Mouse (Mus musculus): Measurements from ENCODE around the gene Ubxn10. TPM values are rescaled to one million over a fixed set of nuclear protein-coding genes. Genes with fewer than 3 reads are reported as not detected.

Ubxn10 gene
- polyA plus RNA-seq, 1 experiment from 2014 or later = 0.68 TPM

DNA sequence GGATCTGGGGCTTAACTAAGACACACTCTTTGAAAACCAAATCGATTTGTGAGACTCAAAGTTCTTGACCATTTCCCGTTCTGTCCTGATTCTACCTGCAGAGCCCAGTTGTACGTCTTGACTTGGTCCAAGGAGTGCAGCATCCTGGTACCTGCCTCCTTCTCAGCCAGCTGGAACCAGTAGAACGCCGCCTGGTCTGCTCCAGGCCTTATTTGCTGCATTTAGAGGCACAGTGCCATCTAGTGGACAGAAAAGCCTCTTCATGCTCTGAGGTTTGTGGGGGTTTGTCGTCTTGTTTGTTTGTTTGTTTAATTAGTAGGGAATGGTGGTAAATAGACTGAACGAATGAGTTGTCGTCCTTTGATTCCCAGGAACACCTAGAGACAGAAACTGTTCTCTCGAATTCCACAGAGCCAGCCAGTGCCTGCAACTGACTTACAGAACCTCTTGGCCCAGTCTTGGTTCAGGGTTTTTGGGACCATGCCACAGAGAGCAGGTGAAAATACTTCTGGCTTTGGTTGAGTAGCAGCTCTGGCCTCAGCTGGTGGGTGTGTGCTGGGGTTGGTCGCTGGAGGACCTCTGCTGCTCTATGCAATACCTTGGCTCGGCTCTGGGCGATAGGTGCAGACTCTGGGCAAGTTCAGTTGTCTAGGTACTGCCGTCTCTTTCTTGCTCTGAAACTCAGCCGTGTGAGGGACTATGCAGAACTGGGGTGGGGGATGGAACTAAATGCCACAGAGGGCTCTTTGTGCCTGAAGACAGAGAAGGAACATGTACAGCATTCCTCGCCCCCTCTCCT lies 36.6 kb downstream of the Ubxn10 start:
- 25% methylated on average over 15 of the region's 15 CpGs for WGBS
- no peak overlapping the region for H3K27ac ChIP-seq (replicated peaks)
- no peak overlapping the region for H3K4me2 ChIP-seq
- no peak overlapping the region for H3K9ac ChIP-seq
- no peak overlapping the region for H3K4me3 ChIP-seq
- no peaks in the 10 kb centered on the region for H3K36me3 ChIP-seq
- ATAC-seq (ENCODE audit: extremely low read depth, insufficient number of reproducible peaks, low FRiP score, low TSS enrichment) = no peak
- H3K4me1 ChIP-seq = no peaks in the 10 kb centered on the region
- H3K27me3 ChIP-seq (replicated peaks) = peaks cover 49% of the 10 kb centered on the region
- no peaks in the 10 kb centered on the region for H3K9me3 ChIP-seq

DNA sequence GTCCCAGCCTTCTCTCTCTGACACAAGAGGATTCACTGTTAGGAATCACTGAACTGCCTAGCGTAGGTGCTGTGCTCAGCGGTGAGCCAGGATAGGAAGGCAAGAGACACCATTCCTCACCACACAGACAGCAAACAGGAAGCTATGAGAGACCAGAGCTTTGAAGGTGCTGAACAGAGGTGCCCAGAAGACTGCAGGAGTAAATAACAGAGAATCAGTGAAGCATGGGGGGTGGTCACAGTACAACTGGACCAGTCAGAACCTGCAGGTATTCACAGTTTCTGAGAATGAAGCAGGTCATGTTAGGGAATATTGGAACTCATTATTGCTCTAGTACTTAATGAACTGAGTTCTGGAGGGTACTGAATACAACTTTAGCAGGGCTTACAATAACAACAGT lies 38.7 kb downstream of the Ubxn10 start:
- Histone ChIP-seq H3K4me3 (no peak overlapping the region), H3K9ac (no peak overlapping the region), H3K4me2 (no peak overlapping the region), H3K9me3 (no peaks in the 10 kb centered on the region), H3K27me3 (replicated peaks) (peaks cover 64% of the 10 kb centered on the region), H3K36me3 (no peaks in the 10 kb centered on the region), H3K27ac (replicated peaks) (no peak overlapping the region), H3K4me1 (0 out of 2 replicates have a peak, but pooled peaks cover 4% of the 10 kb centered on the region)
- no peak for ATAC-seq (ENCODE audit: extremely low read depth, insufficient number of reproducible peaks, low FRiP score, low TSS enrichment)
- WGBS = 46% methylated on average over 2 of the region's 2 CpGs

DNA sequence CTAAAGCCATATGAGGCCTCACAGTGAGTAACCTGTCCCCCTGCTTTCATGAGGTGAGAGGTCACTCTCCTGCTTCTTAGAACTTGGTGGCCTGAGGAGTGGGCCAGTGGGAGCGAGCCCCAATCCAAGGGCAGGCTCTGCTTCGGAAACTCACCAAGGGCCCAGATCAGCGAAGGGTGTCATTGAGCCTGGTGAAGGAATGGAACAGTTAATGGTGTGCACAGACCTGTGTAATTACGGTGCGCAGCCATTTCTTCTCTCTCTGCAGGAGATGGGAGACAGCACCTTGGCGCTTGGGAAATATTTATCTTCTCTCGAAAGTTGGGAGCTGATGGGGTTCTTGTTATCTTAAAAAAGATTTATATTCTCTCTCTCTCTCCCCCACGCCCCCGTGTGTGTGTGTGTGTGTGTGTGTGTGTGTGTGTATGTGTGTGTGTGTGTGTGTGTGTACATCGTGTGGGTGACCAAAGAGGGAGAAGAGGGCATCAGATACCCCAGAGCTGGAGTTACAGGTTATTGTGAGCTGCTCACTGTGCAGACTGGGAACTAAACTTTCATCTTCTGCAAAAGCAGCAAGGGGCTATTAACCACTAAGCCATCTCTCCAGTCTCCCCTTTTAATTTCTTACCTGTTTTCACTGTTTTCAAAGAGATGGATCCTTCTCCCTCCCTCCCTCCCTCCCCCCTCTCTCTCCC lies 39.7 kb downstream of the Ubxn10 start:
- Histone ChIP-seq H3K27me3 (replicated peaks) (peaks cover 66% of the 10 kb centered on the region), H3K36me3 (no peaks in the 10 kb centered on the region), H3K9ac (no peak overlapping the region), H3K4me3 (no peak overlapping the region), H3K4me1 (0 out of 2 replicates have a peak, but pooled peaks cover 6% of the 10 kb centered on the region), H3K27ac (replicated peaks) (no peak overlapping the region), H3K9me3 (no peaks in the 10 kb centered on the region), H3K4me2 (no peak overlapping the region)
- ATAC-seq (ENCODE audit: extremely low read depth, insufficient number of reproducible peaks, low FRiP score, low TSS enrichment) = no peak
- 59% methylated on average over 7 of the region's 10 CpGs for WGBS

DNA sequence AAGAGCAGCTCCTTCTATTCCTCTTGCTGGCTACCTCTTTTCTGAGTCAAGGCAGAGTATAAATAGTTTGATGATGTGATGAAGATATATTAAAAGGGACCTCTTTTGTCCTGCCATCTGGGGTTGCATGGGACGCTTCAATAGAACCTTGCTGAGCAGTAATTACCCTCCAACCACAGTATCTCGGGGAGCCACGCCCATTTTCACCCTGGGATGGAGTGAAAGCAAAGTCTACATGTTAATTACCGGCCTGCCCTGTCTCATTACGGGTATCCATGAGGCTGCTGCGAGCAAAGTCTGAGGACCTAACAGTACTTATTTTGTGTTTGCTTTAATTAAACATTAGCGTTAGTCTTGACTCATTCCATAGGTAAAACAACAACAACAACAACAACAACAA lies 40.2 kb downstream of the Ubxn10 start:
- Histone ChIP-seq H3K9me3 (no peaks in the 10 kb centered on the region), H3K27me3 (replicated peaks) (peaks cover 69% of the 10 kb centered on the region), H3K9ac (no peak overlapping the region), H3K4me2 (no peak overlapping the region), H3K4me1 (0 out of 2 replicates have a peak, but pooled peaks cover 6% of the 10 kb centered on the region), H3K36me3 (no peaks in the 10 kb centered on the region), H3K4me3 (no peak overlapping the region), H3K27ac (replicated peaks) (no peak overlapping the region)
- no peak for ATAC-seq (ENCODE audit: extremely low read depth, insufficient number of reproducible peaks, low FRiP score, low TSS enrichment)
- WGBS = 40% methylated on average over 7 of the region's 7 CpGs

DNA sequence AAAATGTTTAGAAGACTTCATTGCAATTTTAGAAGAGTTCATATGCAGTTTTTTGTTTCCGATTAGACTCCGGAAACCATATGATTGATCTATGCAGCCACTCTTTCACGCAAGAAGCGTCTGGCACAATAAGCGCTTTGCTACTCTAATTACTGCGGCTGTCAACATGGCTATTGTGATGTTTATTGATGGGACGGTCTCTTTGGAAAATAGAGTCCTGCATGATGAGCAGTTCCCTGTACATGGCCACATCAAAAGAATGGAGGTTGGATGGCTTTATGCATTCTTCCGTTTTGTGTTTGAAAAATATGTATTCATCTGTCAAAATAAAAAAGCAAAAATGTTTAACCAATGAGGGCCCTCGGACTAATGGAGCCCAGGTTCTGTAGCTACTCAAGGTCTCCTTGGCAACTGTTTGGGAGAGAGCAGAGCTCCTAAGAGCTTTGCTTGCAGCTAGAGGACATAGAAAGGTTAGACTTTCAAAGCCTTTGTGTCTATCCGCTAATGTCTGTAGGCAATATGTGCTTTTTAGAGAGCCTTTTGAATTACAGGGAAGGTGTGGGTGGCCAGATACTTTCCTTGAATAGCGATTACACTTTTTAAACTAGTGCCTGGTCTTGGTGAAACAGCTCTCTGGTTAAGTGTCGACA lies 43.8 kb downstream of the Ubxn10 start:
- Histone ChIP-seq H3K27me3 (replicated peaks) (peaks cover 91% of the 10 kb centered on the region), H3K36me3 (no peaks in the 10 kb centered on the region), H3K4me1 (0 out of 2 replicates have a peak, but pooled peaks cover 6% of the 10 kb centered on the region), H3K4me3 (no peak overlapping the region), H3K9me3 (no peaks in the 10 kb centered on the region), H3K4me2 (no peak overlapping the region), H3K27ac (replicated peaks) (no peak overlapping the region), H3K9ac (no peak overlapping the region)
- 65% methylated on average over 12 of the region's 12 CpGs for WGBS
- no peak for ATAC-seq (ENCODE audit: extremely low read depth, insufficient number of reproducible peaks, low FRiP score, low TSS enrichment)

DNA sequence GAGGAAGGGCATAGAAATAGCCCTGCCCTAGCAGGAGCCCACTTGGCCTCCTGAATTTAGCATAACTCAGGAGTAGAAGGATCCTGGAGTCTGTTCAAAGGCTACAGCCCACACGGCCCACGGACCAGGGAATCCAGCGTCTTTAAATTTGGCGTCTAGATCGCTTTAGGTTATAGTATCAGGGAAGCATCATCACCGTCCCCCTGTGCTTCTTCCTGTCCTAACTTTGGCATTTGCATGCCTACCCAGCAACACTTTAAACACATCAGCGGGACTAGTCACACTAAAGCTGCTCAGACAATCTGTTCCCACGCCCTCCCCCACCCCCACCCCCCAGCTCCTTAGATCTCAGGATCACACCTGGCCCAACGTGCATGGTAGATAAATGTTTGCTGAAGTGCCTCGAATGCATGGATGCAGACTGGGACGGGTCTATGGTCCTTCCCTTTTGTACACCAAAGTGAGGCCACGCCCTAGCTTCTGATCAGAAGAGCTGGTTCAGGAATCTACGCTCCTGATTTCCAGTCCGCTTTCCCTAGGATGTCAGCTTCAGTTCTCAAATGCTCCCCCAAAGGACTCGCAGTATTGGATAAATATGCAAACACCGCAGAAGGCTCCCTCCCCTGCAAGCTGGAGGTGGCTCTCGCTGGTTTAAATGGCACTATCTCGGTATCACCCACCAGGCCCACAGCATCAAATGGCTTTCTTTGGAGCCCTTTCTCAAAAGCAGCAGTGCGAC lies 45.4 kb downstream of the Ubxn10 start:
- Histone ChIP-seq H3K4me2 (no peak overlapping the region), H3K27me3 (replicated peaks) (peaks cover 93% of the 10 kb centered on the region), H3K36me3 (no peaks in the 10 kb centered on the region), H3K4me3 (no peak overlapping the region), H3K4me1 (0 out of 2 replicates have a peak, but pooled peaks cover 6% of the 10 kb centered on the region), H3K9ac (no peak overlapping the region), H3K27ac (replicated peaks) (no peak overlapping the region), H3K9me3 (no peaks in the 10 kb centered on the region)
- WGBS = 6% methylated on average over 19 of the region's 19 CpGs
- ATAC-seq (ENCODE audit: extremely low read depth, insufficient number of reproducible peaks, low FRiP score, low TSS enrichment) = no peak

DNA sequence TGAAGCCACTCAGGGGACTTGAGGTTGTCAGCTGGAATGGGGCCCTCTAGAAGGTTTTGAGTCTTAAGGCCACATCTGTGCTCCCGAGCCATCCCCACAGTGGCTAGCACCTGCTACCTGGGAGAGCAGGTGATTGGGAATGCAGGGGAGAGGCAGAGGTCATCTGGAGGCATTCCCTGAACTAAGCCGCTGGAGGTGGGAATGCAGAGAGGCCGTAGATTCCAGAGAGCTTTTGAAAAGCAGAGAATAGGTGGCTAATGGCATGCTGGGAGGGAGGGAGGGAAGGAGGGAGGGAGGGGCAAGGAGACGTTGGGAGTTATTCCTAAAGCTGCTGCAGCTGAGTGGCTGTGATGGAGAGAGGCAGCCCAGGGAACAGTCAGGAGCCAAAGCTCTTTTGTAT lies 46.4 kb downstream of the Ubxn10 start:
- H3K27me3 ChIP-seq (replicated peaks) = peaks cover 95% of the 10 kb centered on the region
- WGBS = 7% methylated on average over 4 of the region's 4 CpGs
- ATAC-seq (ENCODE audit: extremely low read depth, insufficient number of reproducible peaks, low FRiP score, low TSS enrichment) = no peak

DNA sequence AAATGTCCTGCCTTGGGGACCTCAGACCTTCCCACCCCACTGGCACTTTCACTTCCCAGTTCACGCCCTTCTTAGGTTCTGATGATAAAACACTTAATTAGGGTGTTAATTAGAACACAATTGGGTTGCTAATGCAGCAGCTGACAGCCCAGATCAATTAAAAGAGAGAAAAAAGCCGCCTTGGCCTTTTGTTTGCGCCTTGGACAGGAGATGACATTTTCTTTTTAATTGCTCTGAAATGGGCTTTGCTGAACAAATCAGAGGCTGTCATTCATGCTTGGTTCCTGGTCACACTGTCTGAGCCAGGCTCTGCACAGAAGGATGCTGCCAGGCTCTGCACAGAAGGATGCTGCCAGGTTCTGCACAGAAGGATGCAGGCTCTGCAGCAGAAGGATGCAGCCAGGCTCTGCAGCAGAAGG lies 47.9 kb downstream of the Ubxn10 start:
- 17% methylated on average over 3 of the region's 3 CpGs for WGBS
- Histone ChIP-seq H3K9ac (no peak overlapping the region), H3K4me3 (no peak overlapping the region), H3K36me3 (no peaks in the 10 kb centered on the region), H3K9me3 (no peaks in the 10 kb centered on the region), H3K27ac (replicated peaks) (no peak overlapping the region), H3K4me2 (no peak overlapping the region), H3K4me1 (0 out of 2 replicates have a peak, but pooled peaks cover 6% of the 10 kb centered on the region), H3K27me3 (replicated peaks) (peaks cover 96% of the 10 kb centered on the region)
- ATAC-seq (ENCODE audit: extremely low read depth, insufficient number of reproducible peaks, low FRiP score, low TSS enrichment) = no peak

More for the DNA sequence above, 46.4 kb downstream of the Ubxn10 start:
- Histone ChIP-seq H3K9ac (no peak overlapping the region), H3K4me2 (no peak overlapping the region), H3K4me3 (no peak overlapping the region), H3K9me3 (no peaks in the 10 kb centered on the region), H3K36me3 (no peaks in the 10 kb centered on the region), H3K4me1 (0 out of 2 replicates have a peak, but pooled peaks cover 6% of the 10 kb centered on the region), H3K27ac (replicated peaks) (no peak overlapping the region)

DNA sequence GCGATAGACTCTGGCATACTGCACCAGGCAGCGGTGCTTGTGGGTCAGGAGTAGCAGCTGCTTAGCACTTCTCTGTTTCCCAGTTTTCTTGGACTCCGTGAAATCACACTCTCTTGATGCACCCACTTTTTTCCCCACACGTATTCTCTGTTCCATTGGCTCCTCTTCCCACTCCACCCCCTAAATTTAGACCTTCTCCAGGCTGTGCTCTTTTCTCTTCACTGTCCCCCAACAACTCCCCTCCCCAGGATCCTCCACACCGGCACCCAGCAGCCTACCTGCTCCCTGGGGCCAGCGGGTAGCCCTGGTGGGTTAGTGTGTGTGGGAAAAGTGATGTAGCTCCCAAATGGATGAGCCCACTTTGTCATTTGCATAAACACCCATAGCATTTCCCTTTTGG lies 51.2 kb downstream of the Ubxn10 start:
- Histone ChIP-seq H3K27ac (replicated peaks) (no peak overlapping the region), H3K27me3 (replicated peaks) (peaks cover 68% of the 10 kb centered on the region), H3K9me3 (no peaks in the 10 kb centered on the region), H3K4me3 (no peak overlapping the region), H3K9ac (no peak overlapping the region), H3K4me1 (no peaks in the 10 kb centered on the region), H3K4me2 (no peak overlapping the region), H3K36me3 (no peaks in the 10 kb centered on the region)
- no peak for ATAC-seq (ENCODE audit: extremely low read depth, insufficient number of reproducible peaks, low FRiP score, low TSS enrichment)
- WGBS = 61% methylated on average over 6 of the region's 6 CpGs

DNA sequence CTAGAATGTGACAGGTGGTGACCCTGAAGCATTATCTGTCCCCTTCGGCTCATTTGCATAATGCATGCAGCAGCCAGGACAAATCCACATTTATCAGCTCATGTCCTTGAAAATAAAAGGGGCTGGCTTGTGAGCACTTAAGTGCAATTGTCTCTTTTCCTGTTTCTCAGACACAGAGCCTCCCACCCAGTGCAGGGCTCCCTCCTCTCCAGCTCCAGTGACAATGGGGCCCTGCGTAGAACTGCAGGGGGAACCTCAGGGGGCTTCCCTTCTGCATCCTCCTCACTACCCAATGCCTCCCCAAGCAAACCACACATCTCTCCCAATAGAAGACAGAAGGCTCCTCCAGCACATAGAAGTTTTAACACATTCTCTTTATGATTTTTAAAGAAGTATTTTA lies 54.2 kb downstream of the Ubxn10 start:
- Histone ChIP-seq H3K9ac (no peak overlapping the region), H3K4me2 (no peak overlapping the region), H3K27ac (replicated peaks) (no peak overlapping the region), H3K27me3 (replicated peaks) (peaks cover 59% of the 10 kb centered on the region), H3K9me3 (no peaks in the 10 kb centered on the region), H3K4me3 (no peak overlapping the region), H3K4me1 (no peaks in the 10 kb centered on the region), H3K36me3 (no peaks in the 10 kb centered on the region)
- 38% methylated on average over 2 of the region's 2 CpGs for WGBS
- no peak for ATAC-seq (ENCODE audit: extremely low read depth, insufficient number of reproducible peaks, low FRiP score, low TSS enrichment)

DNA sequence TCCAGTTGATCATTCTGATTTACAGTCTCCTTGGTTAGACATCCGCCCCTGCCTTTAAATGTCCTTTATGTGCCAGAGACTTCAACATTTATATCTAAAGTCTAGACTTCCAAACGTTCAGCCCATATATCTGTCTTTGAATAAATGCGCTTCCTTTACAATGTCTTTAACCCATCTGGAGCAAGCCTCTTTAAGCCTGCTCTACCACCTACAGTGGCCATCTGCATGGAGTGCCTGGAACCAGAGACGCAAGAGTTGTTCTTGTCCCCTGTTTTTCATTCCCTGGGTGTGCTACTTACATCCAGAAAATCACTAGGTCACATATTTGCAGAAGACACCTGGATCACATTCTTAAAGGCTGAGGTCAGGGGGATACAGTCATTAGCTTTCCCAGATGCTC lies 56.8 kb downstream of the Ubxn10 start:
- Histone ChIP-seq H3K4me2 (no peak overlapping the region), H3K4me3 (no peak overlapping the region), H3K27ac (replicated peaks) (no peak overlapping the region), H3K36me3 (no peaks in the 10 kb centered on the region), H3K9me3 (no peaks in the 10 kb centered on the region), H3K27me3 (replicated peaks) (peaks cover 64% of the 10 kb centered on the region), H3K9ac (no peak overlapping the region), H3K4me1 (no peaks in the 10 kb centered on the region)
- WGBS = 67% methylated on average over 4 of the region's 4 CpGs
- ATAC-seq (ENCODE audit: extremely low read depth, insufficient number of reproducible peaks, low FRiP score, low TSS enrichment) = no peak
